Comparison of ENCODE assay signal across 25 mouse cellular contexts in the genomic region with DNA sequence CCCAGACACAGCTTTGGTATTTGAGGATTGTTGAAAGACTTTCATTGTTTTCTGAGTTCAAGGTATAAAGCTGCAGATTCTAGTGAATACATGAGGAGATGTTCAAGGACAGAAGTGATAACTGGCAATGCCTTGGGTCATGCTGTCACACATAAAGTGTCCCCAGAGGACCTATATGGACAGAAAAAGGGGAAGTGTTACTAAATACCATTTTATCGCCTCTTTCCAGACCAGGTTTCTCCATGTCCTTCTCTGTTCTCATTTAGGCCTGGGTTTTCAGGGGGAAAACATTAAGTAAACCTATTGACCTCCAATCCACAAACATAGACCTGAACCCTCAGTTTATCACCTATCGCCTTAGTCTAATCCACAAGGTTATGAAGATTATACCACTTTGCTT. TPM values are rescaled to one million over a fixed set of nuclear protein-coding genes. Genes with fewer than 3 reads are reported as not detected.
DNase-seq lines count a peak whose midpoint lies in the region; ATAC-seq and TF ChIP-seq lines count a peak whose summit lies in the region.
"Had no signal": no experiment of that assay in that cellular context is flagged by ENCODE, and none has a peak within 500 bp of the region (broad histone marks: within the 10 kb centered on the region; RNA-seq: fewer than 3 reads in every experiment).

No protein-coding gene starts in this region.

- H3K27ac ChIP-seq in heart, embryonic 12.5 days (ENCODE audit: poor library complexity, severe bottlenecking) = no peak overlapping the region
- H3K27ac ChIP-seq: embryonic facial prominence, embryonic 10.5 days; embryonic facial prominence, embryonic 12.5 days; forebrain, embryonic 13.5 days; forebrain, embryonic 15.5 days had no signal

- no peak for TF ChIP-seq CTCF in G1E (IDR thresholded peaks at IDR 0.05; ENCODE audit: low read depth, low read length)

- H3K27me3 ChIP-seq in heart, embryonic 12.5 days (replicated peaks) = no peaks in the 10 kb centered on the region
- H3K27me3 ChIP-seq in G1E (ENCODE audit: insufficient read depth, low read length) = no peaks in the 10 kb centered on the region
- H3K27me3 ChIP-seq: embryonic facial prominence, embryonic 12.5 days; forebrain, embryonic 13.5 days; forebrain, embryonic 15.5 days had no signal

- H3K4me1 ChIP-seq in heart, embryonic 12.5 days (replicated peaks) = no peaks in the 10 kb centered on the region
- peaks cover 53% of the 10 kb centered on the region for H3K4me1 ChIP-seq in G1E (ENCODE audit: insufficient read depth, low read depth, low read length)
- H3K4me1 ChIP-seq: embryonic facial prominence, embryonic 10.5 days; embryonic facial prominence, embryonic 12.5 days; forebrain, embryonic 13.5 days; forebrain, embryonic 15.5 days had no signal

- no peak overlapping the region for H3K4me3 ChIP-seq in heart, embryonic 12.5 days
- H3K4me3 ChIP-seq in G1E (ENCODE audit: low read depth, low read length) = no peak overlapping the region
- H3K4me3 ChIP-seq: embryonic facial prominence, embryonic 10.5 days; embryonic facial prominence, embryonic 12.5 days; forebrain, embryonic 13.5 days; forebrain, embryonic 15.5 days had no signal

- no peaks in the 10 kb centered on the region for H3K9me3 ChIP-seq in heart, embryonic 12.5 days (replicated peaks)
- H3K9me3 ChIP-seq in G1E (replicated peaks) = no peaks in the 10 kb centered on the region
- H3K9me3 ChIP-seq: embryonic facial prominence, embryonic 10.5 days; embryonic facial prominence, embryonic 12.5 days; forebrain, embryonic 13.5 days; forebrain, embryonic 15.5 days had no signal

- DNase-seq in heart, adult 11 months = peak; percentile 12
- DNase-seq in G1E (ENCODE audit: low spot score) = peak; percentile 40
- DNase-seq in MEL-GATA-1-ER (ENCODE audit: extremely low read depth, low read depth) = peak; percentile 74
- DNase-seq in layer of hippocampus, adult 18-20 months (ENCODE audit: low spot score in 2 of 2) = no peak
- DNase-seq in thymus, postnatal 25 days = no peak
- DNase-seq: adrenal gland, adult 2 months; adrenal gland, postnatal 10 days; adrenal gland, postnatal 25 days; cerebellum, adult 11 months; cerebellum, adult 18-20 months; cerebellum, adult 8-10 months; cerebellum, adult 9-11 months; cerebellum, postnatal 25 days; forebrain, postnatal 0 days had no signal

- no peak overlapping the region for H3K9ac ChIP-seq in heart, embryonic 12.5 days
- H3K9ac ChIP-seq: embryonic facial prominence, embryonic 12.5 days; forebrain, embryonic 13.5 days; forebrain, embryonic 15.5 days; forebrain, postnatal 0 days had no signal

- ATAC-seq in heart, embryonic 12.5 days (ENCODE audit: insufficient number of reproducible peaks, low FRiP score) = no peak
- ATAC-seq in G1E (ENCODE audit: extremely low read depth, insufficient number of reproducible peaks, low FRiP score, poor library complexity, severe bottlenecking) = peak; percentile 69; the same call in 1 of the 2 replicates
- ATAC-seq: forebrain, embryonic 13.5 days; forebrain, embryonic 15.5 days; forebrain, postnatal 0 days had no signal

- H3K4me2 ChIP-seq in heart, embryonic 12.5 days = no peak overlapping the region
- H3K4me2 ChIP-seq: embryonic facial prominence, embryonic 12.5 days; forebrain, embryonic 13.5 days; forebrain, embryonic 15.5 days had no signal

- 83% methylated on average over 2 of the region's 2 CpGs for WGBS in heart, embryonic 12.5 days

- no peaks in the 10 kb centered on the region for H3K36me3 ChIP-seq in heart, embryonic 12.5 days
- H3K36me3 ChIP-seq in G1E (replicated peaks) = no peaks in the 10 kb centered on the region
- H3K36me3 ChIP-seq: embryonic facial prominence, embryonic 10.5 days; embryonic facial prominence, embryonic 12.5 days; forebrain, embryonic 15.5 days had no signal

RNA-seq across cellular contexts. Expression of gene Mcpt1, which starts 3.8 kb away (rescaled TPM):
- polyA plus RNA-seq in heart, embryonic 12.5 days (2016; fragmentation: Nextera tagmentation; extraction: Ambion mirVana) = not detected in 2 replicates
- total RNA-seq in G1E (2014; fragmentation: Nextera tagmentation) = 13.1 and 16.6 TPM in 2 replicates
- total RNA-seq in G1E (2017) = 1.6 and 3.3 TPM in 2 replicates
- 0.07 and 0.27 TPM in 2 replicates for polyA plus RNA-seq in G1E (2012)
- total RNA-seq in layer of hippocampus, adult 18-20 months (2021) = not detected
- total RNA-seq: adrenal gland, adult 2 months; adrenal gland, postnatal 10 days; adrenal gland, postnatal 25 days; adrenal gland, postnatal 4 days; forebrain, postnatal 0 days had no signal
- polyA plus RNA-seq: adrenal gland, adult 2 months; cortical plate, adult 2 months; embryonic facial prominence, embryonic 10.5 days; embryonic facial prominence, embryonic 12.5 days; forebrain, embryonic 11.5 days; forebrain, embryonic 13.5 days; forebrain, embryonic 15.5 days; forebrain, postnatal 0 days had no signal

RNA-seq across cellular contexts. Expression of gene Mcpt9, which starts 16.4 kb away (rescaled TPM):
- polyA plus RNA-seq in heart, embryonic 12.5 days (2016; fragmentation: Nextera tagmentation; extraction: Ambion mirVana) = not detected in 2 replicates
- total RNA-seq in G1E (2014; fragmentation: Nextera tagmentation) = 1.1 TPM in 1 of 2 replicates, not detected in the other
- total RNA-seq in G1E (2017) = 0.05 TPM in 1 of 2 replicates, not detected in the other
- not detected in 2 replicates for polyA plus RNA-seq in G1E (2012)
- total RNA-seq in layer of hippocampus, adult 18-20 months (2021) = not detected
- total RNA-seq: adrenal gland, adult 2 months; adrenal gland, postnatal 10 days; adrenal gland, postnatal 25 days; adrenal gland, postnatal 4 days; forebrain, postnatal 0 days had no signal
- polyA plus RNA-seq: adrenal gland, adult 2 months; brain, embryonic 14.5 days; C2C12; cortical plate, adult 2 months; embryonic facial prominence, embryonic 10.5 days; embryonic facial prominence, embryonic 12.5 days; embryonic facial prominence, embryonic 14.5 days; forebrain, embryonic 11.5 days; forebrain, embryonic 13.5 days; forebrain, embryonic 15.5 days; forebrain, postnatal 0 days had no signal

RNA-seq across cellular contexts. Expression of gene Mcpt2, which starts 27.9 kb away (rescaled TPM):
- 0.18 TPM in 1 of 2 replicates, not detected in the other for polyA plus RNA-seq in heart, embryonic 12.5 days (2016; fragmentation: Nextera tagmentation; extraction: Ambion mirVana)
- not detected in 2 replicates for total RNA-seq in G1E (2014; fragmentation: Nextera tagmentation)
- total RNA-seq in G1E (2017) = 1.1 and 2.4 TPM in 2 replicates
- 0.06 TPM in 1 of 2 replicates, not detected in the other for polyA plus RNA-seq in G1E (2012)
- total RNA-seq in layer of hippocampus, adult 18-20 months (2021) = not detected
- total RNA-seq: adrenal gland, adult 2 months; adrenal gland, postnatal 25 days; adrenal gland, postnatal 4 days; forebrain, postnatal 0 days had no signal
- polyA plus RNA-seq: brain, embryonic 14.5 days; C2C12; cortical plate, adult 2 months; embryonic facial prominence, embryonic 10.5 days; embryonic facial prominence, embryonic 12.5 days; forebrain, embryonic 11.5 days; forebrain, embryonic 13.5 days; forebrain, embryonic 15.5 days; forebrain, postnatal 0 days had no signal

RNA-seq across cellular contexts. Expression of gene Mcpt4, which starts 48.2 kb away (rescaled TPM):
- 0.20 TPM in 1 of 2 replicates, not detected in the other for polyA plus RNA-seq in heart, embryonic 12.5 days (2016; fragmentation: Nextera tagmentation; extraction: Ambion mirVana)
- total RNA-seq in G1E (2014; fragmentation: Nextera tagmentation) (not detected in 2 replicates), G1E (2017) (0.46 and 0.66 TPM in 2 replicates)
- polyA plus RNA-seq in G1E (2012) = not detected in 2 replicates
- under 1 TPM in 1 of 2 experiments, not detected in 1; 0.30 TPM for total RNA-seq in layer of hippocampus, adult 18-20 months (2021)
- total RNA-seq: forebrain, postnatal 0 days had no signal
- polyA plus RNA-seq: C2C12; cortical plate, adult 2 months; embryonic facial prominence, embryonic 10.5 days; embryonic facial prominence, embryonic 12.5 days; forebrain, embryonic 11.5 days; forebrain, embryonic 13.5 days; forebrain, embryonic 15.5 days had no signal

Comparison
In these comparisons a context has a peak if more than half of its experiments do, and no peak if none do; other contexts are left out.
1. DNase-seq: peak in heart, adult 11 months (single experiment), G1E (single experiment) and MEL-GATA-1-ER (single experiment); none in layer of hippocampus, adult 18-20 months (0 of 2) and thymus, postnatal 25 days (single experiment).